Mouse (Mus musculus): Measurements from ENCODE around the gene Spns1. TPM values are rescaled to one million over a fixed set of nuclear protein-coding genes. Genes with fewer than 3 reads are reported as not detected.
"Not testable (repeated sequence)": the region's sequence is repeated elsewhere in the genome, so short reads cannot be mapped to it uniquely, and the experiment has no call there.

Spns1 gene
- polyA plus RNA-seq, 1 experiment from 2014 or later = 57.9 TPM

- 93% methylated on average over 4 of the region's 4 CpGs for WGBS
- Histone ChIP-seq H3K9me3 (no peaks in the 10 kb centered on the region), H3K4me1 (peaks cover 4% of the 10 kb centered on the region), H3K27ac (no peak overlapping the region), H3K36me3 (no peaks in the 10 kb centered on the region), H3K9ac (no peak overlapping the region), H3K4me3 (no peak overlapping the region), H3K27me3 (no peaks in the 10 kb centered on the region), H3K4me2 (no peak overlapping the region)
- no peak for ATAC-seq (ENCODE audit: insufficient number of reproducible peaks, low FRiP score, low TSS enrichment, low read depth)
Measured at GRCm38 (mm10) chr7:126397822-126398221, 20.6 kb upstream of the Spns1 start.

GRCm38 (mm10) chr7:126397221-126397620 is 20.0 kb upstream of the Spns1 start:
- Histone ChIP-seq H3K36me3 (no peaks in the 10 kb centered on the region), H3K9ac (no peak overlapping the region), H3K4me3 (peak overlapping the region; percentile 19; the same call in 1 of the 2 replicates), H3K27ac (no peak overlapping the region), H3K9me3 (no peaks in the 10 kb centered on the region), H3K27me3 (no peaks in the 10 kb centered on the region), H3K4me1 (peaks cover 4% of the 10 kb centered on the region), H3K4me2 (peak overlapping the region; percentile 33; the same call in 1 of the 2 replicates)
- no peak for ATAC-seq (ENCODE audit: insufficient number of reproducible peaks, low FRiP score, low TSS enrichment, low read depth)
- WGBS = 57% methylated on average over 6 of the region's 6 CpGs

DNA sequence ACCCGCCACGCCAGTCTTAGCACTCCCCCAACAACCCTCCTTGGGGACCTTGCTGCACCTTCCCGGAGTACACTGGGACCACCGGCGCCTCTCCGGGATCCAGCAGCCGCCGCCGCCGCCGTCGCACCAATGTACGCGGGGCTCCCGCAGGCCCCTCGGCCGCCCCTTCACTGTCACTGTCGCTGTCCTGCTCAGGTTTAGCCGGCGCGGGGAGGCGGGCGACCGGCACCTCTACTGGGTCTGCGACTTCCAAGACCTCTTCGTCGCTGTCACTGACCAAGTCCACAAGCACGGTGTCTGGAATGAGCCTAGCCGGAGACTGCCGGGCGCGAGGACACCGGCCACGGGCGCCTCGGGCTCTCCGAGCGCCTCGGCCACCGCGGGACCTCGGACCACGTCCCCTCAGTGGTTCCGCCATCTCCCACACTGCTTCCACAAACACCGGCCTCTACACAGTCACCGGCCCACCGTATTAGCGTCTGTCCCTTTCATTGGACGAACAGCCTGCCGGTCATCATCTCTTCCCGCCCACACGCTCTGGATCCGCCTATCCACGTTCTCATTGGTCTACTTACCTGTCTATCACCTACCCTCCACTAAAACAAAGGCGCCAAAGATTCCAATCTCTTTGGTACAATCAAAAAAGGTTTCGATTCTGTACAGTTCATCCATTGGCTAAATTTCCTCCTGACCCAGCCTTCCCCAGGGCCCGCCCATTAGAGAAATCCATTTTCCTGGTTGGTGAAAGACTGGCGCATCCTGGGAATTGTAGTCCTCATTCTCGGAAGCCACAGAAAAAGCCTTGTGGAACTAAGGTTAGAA is 19.3 kb upstream of the Spns1 start, which contains the start of gene Nfatc2ip:
Gene Nfatc2ip, minus strand, starts transcription at position 440 of the 822 bp plus-strand sequence.
- H3K9ac ChIP-seq = peak within 1 kb of the TSS; percentile 72
- ATAC-seq (ENCODE audit: insufficient number of reproducible peaks, low FRiP score, low TSS enrichment, low read depth) = peak; percentile 100
- H3K4me1 ChIP-seq = peaks cover 4% of the 10 kb centered on the region
- H3K27me3 ChIP-seq = no peaks in the 10 kb centered on the region
- peak within 1 kb of the TSS; percentile 97 for H3K4me3 ChIP-seq
- under 1% methylated on average over 59 of the region's 59 CpGs for WGBS
- no peaks in the 10 kb centered on the region for H3K9me3 ChIP-seq
- no peak within 1 kb of the TSS for H3K27ac ChIP-seq
- peak within 1 kb of the TSS; percentile 83 for H3K4me2 ChIP-seq
- H3K36me3 ChIP-seq = peaks cover 3% of the 10 kb centered on the region; the same call in 1 of the 2 replicates

DNA sequence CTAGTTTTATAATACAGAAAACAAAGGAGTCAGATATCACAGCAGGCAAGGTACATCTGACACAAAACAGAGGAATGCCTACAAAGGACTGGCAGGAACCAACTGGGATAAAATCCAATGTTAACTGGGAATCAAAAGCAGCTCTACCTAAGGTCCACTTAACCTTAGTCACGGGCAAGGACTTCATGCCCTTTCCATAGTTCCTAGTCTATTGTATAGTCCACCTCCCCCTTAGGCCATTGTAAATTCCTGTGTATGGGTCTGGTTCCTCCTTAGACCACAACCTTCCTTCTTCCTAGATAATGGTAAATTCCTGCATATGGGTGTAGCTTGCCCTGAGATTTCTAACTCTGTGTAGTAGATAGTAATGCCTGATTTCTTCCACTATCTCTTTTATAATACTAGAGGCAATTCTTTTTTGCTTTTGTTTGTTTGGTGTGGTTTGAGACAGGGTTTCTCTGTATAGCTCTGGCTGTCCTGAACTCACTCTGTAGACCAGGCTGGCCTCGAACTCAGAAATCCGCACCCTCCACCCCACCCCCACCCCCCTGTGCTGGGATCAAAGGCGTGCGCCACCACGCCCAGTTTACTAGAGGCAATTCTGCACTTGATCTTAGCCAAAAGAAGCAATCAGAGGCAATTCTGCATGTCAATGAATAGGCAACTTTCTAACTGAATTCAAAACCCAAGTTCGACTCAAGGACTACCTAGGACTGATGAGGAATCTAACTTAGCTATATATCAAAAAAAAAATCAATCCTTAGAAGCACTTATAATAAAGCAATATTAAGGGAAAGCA is 15.0 kb upstream of the Spns1 start:
- not testable (repeated sequence) for H3K9ac ChIP-seq; H3K9me3 ChIP-seq; H3K27ac ChIP-seq; H3K4me2 ChIP-seq; H3K27me3 ChIP-seq; H3K4me1 ChIP-seq; ATAC-seq (ENCODE audit: insufficient number of reproducible peaks, low FRiP score, low TSS enrichment, low read depth); H3K4me3 ChIP-seq
- WGBS = 89% methylated on average over 7 of the region's 7 CpGs
- H3K36me3 ChIP-seq = peaks cover 32% of the 10 kb centered on the region

DNA sequence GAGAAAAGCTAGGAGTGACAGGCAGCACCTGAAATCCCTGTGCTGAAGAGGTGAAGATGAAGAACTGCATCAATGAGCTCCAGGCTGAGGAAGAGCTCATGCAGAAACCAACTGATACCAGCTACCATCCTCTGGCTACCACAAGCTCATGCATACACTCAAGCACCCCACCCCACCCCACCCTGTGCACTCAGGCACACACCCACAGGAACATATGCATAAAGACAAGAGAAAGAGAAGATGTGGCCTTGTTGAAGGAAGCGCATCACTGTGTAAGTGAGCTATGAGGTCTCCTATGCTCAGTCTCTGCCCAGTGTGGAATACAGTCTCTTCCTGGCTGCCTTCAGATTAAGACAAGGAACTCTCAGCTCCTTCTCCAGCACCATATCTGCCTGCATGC is 10.9 kb upstream of the Spns1 start:
- H3K9me3 ChIP-seq = no peaks in the 10 kb centered on the region
- H3K27me3 ChIP-seq = no peaks in the 10 kb centered on the region
- WGBS = 94% methylated on average over 1 of the region's 1 CpGs
- H3K36me3 ChIP-seq = peaks cover 61% of the 10 kb centered on the region
- H3K4me2 ChIP-seq = no peak overlapping the region
- H3K27ac ChIP-seq = no peak overlapping the region
- no peaks in the 10 kb centered on the region for H3K4me1 ChIP-seq
- ATAC-seq (ENCODE audit: insufficient number of reproducible peaks, low FRiP score, low TSS enrichment, low read depth) = no peak
- H3K9ac ChIP-seq = no peak overlapping the region
- no peak overlapping the region for H3K4me3 ChIP-seq

DNA sequence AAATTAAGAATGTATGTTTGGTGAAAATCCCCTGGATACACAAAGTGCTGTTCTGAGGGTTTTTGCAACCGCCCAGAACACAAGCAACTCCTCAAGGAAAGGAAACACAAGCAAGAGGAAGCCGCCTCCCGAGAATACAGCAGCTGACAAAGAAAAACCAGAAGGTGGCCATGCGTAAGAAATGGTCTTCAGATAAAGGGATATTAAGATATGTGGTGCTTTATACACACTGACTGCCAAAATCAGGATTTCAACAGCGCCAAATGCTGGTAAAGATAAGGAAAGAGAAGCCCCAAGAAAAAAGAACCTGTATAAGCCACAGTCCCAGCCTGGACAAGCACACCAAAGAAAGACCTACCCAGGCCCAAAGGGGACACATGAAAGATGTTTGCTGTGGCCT is 6.3 kb upstream of the Spns1 start:
- no peak overlapping the region for H3K4me3 ChIP-seq
- H3K27ac ChIP-seq = no peak overlapping the region
- H3K4me2 ChIP-seq = no peak overlapping the region
- H3K9ac ChIP-seq = no peak overlapping the region
- H3K36me3 ChIP-seq = peaks cover 39% of the 10 kb centered on the region
- H3K9me3 ChIP-seq = no peaks in the 10 kb centered on the region
- H3K27me3 ChIP-seq = no peaks in the 10 kb centered on the region
- ATAC-seq (ENCODE audit: insufficient number of reproducible peaks, low FRiP score, low TSS enrichment, low read depth) = no peak
- H3K4me1 ChIP-seq = no peaks in the 10 kb centered on the region
- WGBS = 88% methylated on average over 5 of the region's 5 CpGs

- Histone ChIP-seq H3K36me3 (peaks cover 30% of the 10 kb centered on the region), H3K4me2 (peak overlapping the region; percentile 98), H3K27me3 (no peaks in the 10 kb centered on the region), H3K4me1 (peaks cover 13% of the 10 kb centered on the region), H3K4me3 (peak overlapping the region; percentile 88), H3K9ac (peak overlapping the region; percentile 92), H3K27ac (0 out of 2 replicates have a peak overlapping the region, but pooled peaks have one; percentile 50), H3K9me3 (no peaks in the 10 kb centered on the region)
- peak; percentile 52; the same call in 1 of the 2 replicates for ATAC-seq (ENCODE audit: insufficient number of reproducible peaks, low FRiP score, low TSS enrichment, low read depth)
- 1% methylated on average over 27 of the region's 27 CpGs for WGBS
Measured at GRCm38 (mm10) chr7:126376903-126377277, 360 bp downstream of the Spns1 start.

DNA sequence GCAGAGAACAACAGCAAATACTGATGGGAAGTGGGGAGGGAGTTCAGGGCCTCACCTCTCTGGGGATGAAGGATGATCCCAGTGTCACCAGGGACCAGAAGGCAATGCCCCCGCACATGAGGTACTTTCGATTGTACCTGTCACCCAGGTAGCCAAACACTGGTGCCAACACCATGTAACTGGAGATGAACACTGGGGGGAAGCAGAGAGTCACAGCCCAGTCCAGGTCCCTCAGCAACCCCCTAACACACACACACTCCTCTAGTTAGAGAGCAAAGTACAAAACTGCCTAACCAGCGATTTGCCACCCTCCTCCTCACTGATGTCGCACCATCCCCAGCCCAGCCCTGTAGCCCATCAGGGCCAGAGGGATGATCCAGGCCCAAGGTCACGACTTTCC is 2.2 kb downstream of the Spns1 start:
- Histone ChIP-seq H3K27me3 (no peaks in the 10 kb centered on the region), H3K9ac (no peak overlapping the region), H3K27ac (no peak overlapping the region), H3K4me2 (no peak overlapping the region), H3K9me3 (no peaks in the 10 kb centered on the region), H3K36me3 (peaks cover 49% of the 10 kb centered on the region), H3K4me1 (peaks cover 13% of the 10 kb centered on the region), H3K4me3 (no peak overlapping the region)
- 72% methylated on average over 5 of the region's 5 CpGs for WGBS
- ATAC-seq (ENCODE audit: insufficient number of reproducible peaks, low FRiP score, low TSS enrichment, low read depth) = no peak

GRCm38 (mm10) chr7:126374526-126374925 is 2.7 kb downstream of the Spns1 start:
- Histone ChIP-seq H3K36me3 (peaks cover 54% of the 10 kb centered on the region), H3K27ac (no peak overlapping the region), H3K27me3 (no peaks in the 10 kb centered on the region), H3K4me1 (peaks cover 13% of the 10 kb centered on the region), H3K9me3 (no peaks in the 10 kb centered on the region), H3K4me2 (no peak overlapping the region), H3K9ac (no peak overlapping the region), H3K4me3 (no peak overlapping the region)
- no peak for ATAC-seq (ENCODE audit: insufficient number of reproducible peaks, low FRiP score, low TSS enrichment, low read depth)
- WGBS = 79% methylated on average over 6 of the region's 6 CpGs

DNA sequence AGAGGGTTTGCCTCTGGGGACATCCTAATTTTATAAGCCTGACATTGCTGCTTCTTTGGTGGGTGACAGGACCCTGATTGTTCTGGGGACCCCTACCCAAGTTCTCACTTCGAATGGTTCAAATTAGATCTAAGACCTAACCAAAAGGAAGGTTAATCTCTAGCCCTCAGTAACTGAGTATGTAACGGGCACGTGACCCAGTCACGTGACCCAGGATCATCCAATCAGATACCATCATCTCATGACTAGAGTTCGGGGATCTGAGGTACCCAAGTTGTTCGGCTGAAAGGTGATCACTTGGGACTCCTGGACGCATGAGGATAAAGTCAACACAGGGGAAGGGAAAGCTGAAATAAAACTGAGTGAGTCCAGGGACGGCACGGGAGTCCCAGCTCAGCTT is 4.2 kb downstream of the Spns1 start:
- Histone ChIP-seq H3K4me1 (peaks cover 13% of the 10 kb centered on the region), H3K27ac (no peak overlapping the region), H3K9ac (no peak overlapping the region), H3K36me3 (peaks cover 65% of the 10 kb centered on the region), H3K4me2 (no peak overlapping the region), H3K27me3 (no peaks in the 10 kb centered on the region), H3K4me3 (no peak overlapping the region), H3K9me3 (no peaks in the 10 kb centered on the region)
- 88% methylated on average over 9 of the region's 9 CpGs for WGBS
- no peak for ATAC-seq (ENCODE audit: insufficient number of reproducible peaks, low FRiP score, low TSS enrichment, low read depth)

GRCm38 (mm10) chr7:126369393-126369792 is 7.9 kb downstream of the Spns1 start, which contains the start of gene Lat:
Lat (minus strand) TSS chr7:126369570.
- 73% methylated on average over 12 of the region's 13 CpGs for WGBS

DNA sequence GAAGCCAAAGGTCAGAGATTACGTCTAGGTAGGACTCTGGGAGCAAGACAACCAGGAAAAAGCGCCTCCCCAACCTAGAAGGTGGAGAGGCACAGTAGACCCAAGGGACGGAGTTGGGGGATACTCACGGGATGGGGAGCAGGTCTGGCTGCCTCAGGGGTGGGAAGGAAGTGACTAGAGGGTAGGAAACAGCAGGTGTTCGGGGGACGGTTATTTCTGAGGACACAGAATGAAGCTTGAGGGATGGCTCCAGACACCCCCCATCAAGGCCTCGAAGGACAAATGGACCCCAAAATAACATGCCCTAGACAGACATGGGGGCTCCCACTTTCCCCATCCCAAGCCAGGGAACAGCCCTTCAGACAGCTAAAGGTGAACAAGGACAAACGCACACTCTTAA is 8.9 kb downstream of the Spns1 start:
- H3K4me1 ChIP-seq = no peaks in the 10 kb centered on the region
- no peak overlapping the region for H3K4me3 ChIP-seq
- no peak overlapping the region for H3K9ac ChIP-seq
- no peaks in the 10 kb centered on the region for H3K27me3 ChIP-seq
- peaks cover 62% of the 10 kb centered on the region for H3K36me3 ChIP-seq
- no peak for ATAC-seq (ENCODE audit: insufficient number of reproducible peaks, low FRiP score, low TSS enrichment, low read depth)
- 78% methylated on average over 8 of the region's 8 CpGs for WGBS
- no peaks in the 10 kb centered on the region for H3K9me3 ChIP-seq
- H3K27ac ChIP-seq = no peak overlapping the region
- H3K4me2 ChIP-seq = no peak overlapping the region

More at GRCm38 (mm10) chr7:126369393-126369792, 7.9 kb downstream of the Spns1 start, which contains the start of gene Lat:
- Histone ChIP-seq H3K4me1 (no peaks in the 10 kb centered on the region), H3K27me3 (no peaks in the 10 kb centered on the region), H3K9ac (no peak within 1 kb of the TSS), H3K36me3 (peaks cover 72% of the 10 kb centered on the region), H3K27ac (no peak within 1 kb of the TSS), H3K4me3 (no peak within 1 kb of the TSS), H3K4me2 (no peak within 1 kb of the TSS), H3K9me3 (no peaks in the 10 kb centered on the region)
- ATAC-seq (ENCODE audit: insufficient number of reproducible peaks, low FRiP score, low TSS enrichment, low read depth) = no peak
